Mouse (Mus musculus) adrenal gland, postnatal 0 days (tissue): ENCODE results near the gene Olfr64. TPM values are rescaled to one million over a fixed set of nuclear protein-coding genes. Genes with fewer than 3 reads are reported as not detected.

Experiments used
- polyA plus RNA-seq: library from polyadenylated mRNA; unstranded; fragments of >200 nt; fragmentation: Nextera tagmentation; extraction: Ambion mirVana; gene quantifications from 2 replicates; pipeline ENCODE4 v1.2.1, GENCODE M21; 2015

Gene Olfr64
- polyA plus RNA-seq: not detected in 2 replicates

GRCm38 (mm10) chr7:103894385-103894784 is at the start of gene Olfr64:
TSS of gene Olfr64 (minus strand) at chr7:103894485.

GRCm38 (mm10) chr7:103934264-103934663 is 40.0 kb upstream of the Olfr64 start, which contains the start of gene Olfr632:
TSS of gene Olfr632 (plus strand) at chr7:103934347.

GRCm38 (mm10) chr7:103928525-103928924 is 34.2 kb upstream of the Olfr64 start, which contains the start of gene Olfr631:
TSS of gene Olfr631 (plus strand) at chr7:103928825.

GRCm38 (mm10) chr7:103903187-103903586 is 8.9 kb upstream of the Olfr64 start, which contains the start of gene Olfr65:
TSS of gene Olfr65 (plus strand) at chr7:103903487.

GRCm38 (mm10) chr7:103886152-103886551 is 8.1 kb downstream of the Olfr64 start, which contains the start of gene Olfr66:
TSS of gene Olfr66 (minus strand) at chr7:103886252.

GRCm38 (mm10) chr7:103853090-103853489 is 41.2 kb downstream of the Olfr64 start, which contains the start of gene Hbb-y:
TSS of gene Hbb-y (minus strand) at chr7:103853216.

GRCm38 (mm10) chr7:103843034-103843433 is 51.3 kb downstream of the Olfr64 start, which contains the start of gene Hbb-bh1:
TSS of gene Hbb-bh1 (minus strand) at chr7:103843164.

GRCm38 (mm10) chr7:103840268-103840667 is 54.0 kb downstream of the Olfr64 start, which contains the start of gene Hbb-bh2:
TSS of gene Hbb-bh2 (minus strand) at chr7:103840520.

Other genes with a start within 250 kb of the Olfr64 start
- not detected in 2 replicates for gene Olfr623, start 230.8 kb downstream of the Olfr64 start, polyA plus RNA-seq
- 0.06 TPM in 1 of 2 replicates, not detected in the other for gene Olfr624, start 223.3 kb downstream of the Olfr64 start, polyA plus RNA-seq
- not detected in 2 replicates for gene Olfr625-ps1, start 211.8 kb downstream of the Olfr64 start, polyA plus RNA-seq
- gene Olfr243, start 179.8 kb downstream of the Olfr64 start, polyA plus RNA-seq: not detected in 2 replicates
- gene Olfr628, start 164.1 kb downstream of the Olfr64 start, polyA plus RNA-seq: not detected in 2 replicates
- gene Olfr629, start 149.5 kb downstream of the Olfr64 start, polyA plus RNA-seq: not detected in 2 replicates
- not detected in 2 replicates for gene Olfr630, start 137.2 kb downstream of the Olfr64 start, polyA plus RNA-seq
- not detected in 2 replicates for gene Olfr69, start 122.9 kb downstream of the Olfr64 start, polyA plus RNA-seq
- gene Olfr68, start 114.8 kb downstream of the Olfr64 start, polyA plus RNA-seq: not detected in 2 replicates
- not detected in 2 replicates for gene Olfr67, start 102.7 kb downstream of the Olfr64 start, polyA plus RNA-seq
- gene Hbb-bt, start 80.5 kb downstream of the Olfr64 start, polyA plus RNA-seq: 3,147 and 3,744 TPM in 2 replicates
- 10,926 and 17,452 TPM in 2 replicates for gene Hbb-bs, start 66.4 kb downstream of the Olfr64 start, polyA plus RNA-seq
- gene Hbb-bh2, start 54.0 kb downstream of the Olfr64 start, polyA plus RNA-seq: not detected in 2 replicates
- 0.39 TPM in 1 of 2 replicates, not detected in the other for gene Hbb-bh1, start 51.3 kb downstream of the Olfr64 start, polyA plus RNA-seq
- 2.0 and 5.8 TPM in 2 replicates for gene Hbb-y, start 41.3 kb downstream of the Olfr64 start, polyA plus RNA-seq
- gene Olfr66, start 8.2 kb downstream of the Olfr64 start, polyA plus RNA-seq: not detected in 2 replicates
- gene Olfr65, start 9.0 kb upstream of the Olfr64 start, polyA plus RNA-seq: not detected in 2 replicates
- not detected in 2 replicates for gene Olfr631, start 34.3 kb upstream of the Olfr64 start, polyA plus RNA-seq
- not detected in 2 replicates for gene Olfr632, start 39.9 kb upstream of the Olfr64 start, polyA plus RNA-seq
- gene Olfr633, start 50.0 kb upstream of the Olfr64 start, polyA plus RNA-seq: not detected in 2 replicates
- gene Olfr635, start 76.7 kb upstream of the Olfr64 start, polyA plus RNA-seq: not detected in 2 replicates
- gene Olfr638, start 104.3 kb upstream of the Olfr64 start, polyA plus RNA-seq: not detected in 2 replicates
- not detected in 2 replicates for gene Olfr639, start 122.8 kb upstream of the Olfr64 start, polyA plus RNA-seq
- gene Olfr640, start 131.1 kb upstream of the Olfr64 start, polyA plus RNA-seq: not detected in 2 replicates
- gene Olfr641, start 141.0 kb upstream of the Olfr64 start, polyA plus RNA-seq: not detected in 2 replicates
- gene Olfr642, start 158.2 kb upstream of the Olfr64 start, polyA plus RNA-seq: not detected in 2 replicates
- gene 4930516K23Rik, start 167.0 kb upstream of the Olfr64 start, polyA plus RNA-seq: not detected in 2 replicates
- not detected in 2 replicates for gene Olfr644, start 177.4 kb upstream of the Olfr64 start, polyA plus RNA-seq
- gene Olfr645, start 191.0 kb upstream of the Olfr64 start, polyA plus RNA-seq: not detected in 2 replicates
- not detected in 2 replicates for gene Olfr646, start 210.4 kb upstream of the Olfr64 start, polyA plus RNA-seq
- gene Ubqln5, start 235.3 kb upstream of the Olfr64 start, polyA plus RNA-seq: not detected in 2 replicates
- gene Olfr643, start 242.9 kb upstream of the Olfr64 start, polyA plus RNA-seq: not detected in 2 replicates
- not detected in 2 replicates for gene Ubqln3, start 248.8 kb upstream of the Olfr64 start, polyA plus RNA-seq